Mouse (Mus musculus): ENCODE data around the gene Ebf4. TPM values are rescaled to one million over a fixed set of nuclear protein-coding genes. Genes with fewer than 3 reads are reported as not detected.

Gene Ebf4
- polyA plus RNA-seq, 1 experiment from 2014 or later = 0.85 TPM

- H3K9ac ChIP-seq (ENCODE audit: low read depth, low read length) = peak within 1 kb of the TSS; percentile 26
- peak within 1 kb of the TSS; percentile 76 for H3K4me2 ChIP-seq (replicated peaks; ENCODE audit: low read depth)
- under 1% methylated on average over 46 of the region's 53 CpGs for WGBS
- no peak within 1 kb of the TSS for H3K27ac ChIP-seq (ENCODE audit: low read depth, low read length)
- H3K4me3 ChIP-seq (ENCODE audit: low read depth, low read length) = peak within 1 kb of the TSS; percentile 48
- no peaks in the 10 kb centered on the region for H3K9me3 ChIP-seq (ENCODE audit: control insufficient read depth)
- H3K36me3 ChIP-seq (ENCODE audit: control insufficient read depth, insufficient read depth) = no peaks in the 10 kb centered on the region; the same call in 1 of the 2 replicates
- no peaks in the 10 kb centered on the region; the same call in 1 of the 2 replicates for H3K4me1 ChIP-seq (replicated peaks; ENCODE audit: control insufficient read depth, insufficient read depth, low read length)
- H3K27me3 ChIP-seq (replicated peaks; ENCODE audit: control insufficient read depth, insufficient read depth, low read length) = peaks cover 8% of the 10 kb centered on the region; the same call in 1 of the 2 replicates
- no peak for ATAC-seq
- TF ChIP-seq CTCF (IDR thresholded peaks at IDR 0.05; ENCODE audit: low read depth) = no peak
These were observed 102.4 kb downstream of the Ebf4 start, which contains the start of gene Cpxm1 for GRCm38 (mm10) chr2:130397186-130397985. Gene Cpxm1, minus strand, starts transcription at chr2:130397574.

DNA sequence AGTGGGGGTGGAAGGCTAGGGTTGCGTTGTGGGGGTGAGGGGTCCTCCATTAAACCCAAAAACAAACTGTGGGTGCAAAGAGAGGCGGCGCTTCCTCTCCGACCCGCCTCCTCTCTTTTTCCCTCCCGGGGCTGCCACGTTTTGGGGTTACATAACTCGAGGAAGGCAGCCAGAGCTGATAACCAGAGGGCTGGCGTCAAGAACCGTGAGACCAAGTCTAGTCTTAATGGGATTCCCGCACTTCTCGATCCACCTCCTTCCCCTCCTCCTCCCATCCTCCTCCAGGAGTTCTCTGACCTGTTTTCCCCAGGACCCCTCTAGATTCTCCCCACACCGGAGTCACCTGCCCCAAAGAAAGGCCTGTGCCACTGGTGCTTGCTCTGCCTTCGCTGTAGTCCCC is 103.1 kb downstream of the Ebf4 start:
- 26% methylated on average over 10 of the region's 14 CpGs for WGBS
- no peaks in the 10 kb centered on the region for H3K9me3 ChIP-seq (ENCODE audit: control insufficient read depth)
- H3K4me2 ChIP-seq (replicated peaks; ENCODE audit: low read depth) = peak overlapping the region; percentile 76
- peaks cover 8% of the 10 kb centered on the region; the same call in 1 of the 2 replicates for H3K27me3 ChIP-seq (replicated peaks; ENCODE audit: control insufficient read depth, insufficient read depth, low read length)
- no peak overlapping the region for H3K9ac ChIP-seq (ENCODE audit: low read depth, low read length)
- TF ChIP-seq CTCF (IDR thresholded peaks at IDR 0.05; ENCODE audit: low read depth) = no peak
- no peak overlapping the region for H3K27ac ChIP-seq (ENCODE audit: low read depth, low read length)
- H3K4me1 ChIP-seq (replicated peaks; ENCODE audit: control insufficient read depth, insufficient read depth, low read length) = no peaks in the 10 kb centered on the region; the same call in 1 of the 2 replicates
- ATAC-seq = no peak
- peak overlapping the region; percentile 48; the same call in 1 of the 2 replicates for H3K4me3 ChIP-seq (ENCODE audit: low read depth, low read length)
- no peaks in the 10 kb centered on the region; the same call in 1 of the 2 replicates for H3K36me3 ChIP-seq (ENCODE audit: control insufficient read depth, insufficient read depth)

DNA sequence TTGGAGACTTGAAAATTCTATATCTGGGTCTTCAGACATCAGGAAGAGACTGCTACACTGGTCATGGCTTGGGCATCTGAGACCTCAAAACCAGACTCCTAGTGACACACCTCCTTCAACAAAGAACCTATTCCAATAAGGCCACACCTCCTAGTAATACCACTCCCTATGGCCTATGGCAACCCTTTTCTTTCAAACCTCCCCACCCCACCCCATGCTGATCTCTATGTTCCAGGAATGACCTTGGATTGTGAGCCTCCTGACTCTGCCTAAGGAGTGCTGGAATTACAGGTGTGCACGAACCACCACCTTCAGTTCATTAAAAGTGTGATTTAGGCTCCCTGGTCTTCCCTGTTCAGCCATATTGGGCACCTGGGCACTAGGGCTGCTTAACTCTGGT is 105.1 kb downstream of the Ebf4 start:
- no peak for ATAC-seq
- Histone ChIP-seq H3K4me2 (replicated peaks; ENCODE audit: low read depth) (no peak overlapping the region), H3K9ac (ENCODE audit: low read depth, low read length) (no peak overlapping the region), H3K9me3 (ENCODE audit: control insufficient read depth) (no peaks in the 10 kb centered on the region), H3K4me3 (ENCODE audit: low read depth, low read length) (no peak overlapping the region), H3K27me3 (replicated peaks; ENCODE audit: control insufficient read depth, insufficient read depth, low read length) (peaks cover 8% of the 10 kb centered on the region; the same call in 1 of the 2 replicates), H3K27ac (ENCODE audit: low read depth, low read length) (no peak overlapping the region), H3K36me3 (ENCODE audit: control insufficient read depth, insufficient read depth) (no peaks in the 10 kb centered on the region), H3K4me1 (replicated peaks; ENCODE audit: control insufficient read depth, insufficient read depth, low read length) (no peaks in the 10 kb centered on the region; the same call in 1 of the 2 replicates)
- 83% methylated on average over 1 of the region's 1 CpGs for WGBS
- TF ChIP-seq CTCF (IDR thresholded peaks at IDR 0.05; ENCODE audit: low read depth) = no peak

DNA sequence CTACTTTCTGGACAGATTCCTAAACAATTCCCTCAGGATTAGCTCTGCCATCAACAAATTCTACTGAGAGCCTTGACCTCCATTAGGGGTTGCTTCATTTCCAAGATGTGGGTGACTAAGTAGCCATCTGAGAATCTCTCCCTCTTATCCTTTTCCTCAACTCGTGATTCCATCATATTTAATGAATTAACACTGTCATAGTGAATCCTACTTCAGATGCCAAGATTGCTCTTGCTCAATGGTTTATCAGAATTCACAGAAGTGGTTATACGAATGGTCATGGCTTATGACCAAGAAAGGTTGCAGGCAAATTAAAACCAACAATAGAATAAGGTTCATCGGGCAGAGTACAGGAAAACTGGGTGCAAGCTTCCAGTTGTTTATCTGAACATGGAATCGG is 106.9 kb downstream of the Ebf4 start:
- Histone ChIP-seq H3K27ac (ENCODE audit: low read depth, low read length) (no peak overlapping the region), H3K4me2 (replicated peaks; ENCODE audit: low read depth) (no peak overlapping the region), H3K9ac (ENCODE audit: low read depth, low read length) (no peak overlapping the region), H3K4me1 (replicated peaks; ENCODE audit: control insufficient read depth, insufficient read depth, low read length) (no peaks in the 10 kb centered on the region; the same call in 1 of the 2 replicates), H3K9me3 (ENCODE audit: control insufficient read depth) (no peaks in the 10 kb centered on the region), H3K4me3 (ENCODE audit: low read depth, low read length) (no peak overlapping the region), H3K27me3 (replicated peaks; ENCODE audit: control insufficient read depth, insufficient read depth, low read length) (peaks cover 8% of the 10 kb centered on the region; the same call in 1 of the 2 replicates), H3K36me3 (ENCODE audit: control insufficient read depth, insufficient read depth) (no peaks in the 10 kb centered on the region)
- TF ChIP-seq CTCF (IDR thresholded peaks at IDR 0.05; ENCODE audit: low read depth) = no peak
- WGBS = 73% methylated on average over 4 of the region's 4 CpGs
- no peak for ATAC-seq

GRCm38 (mm10) chr2:130404939-130405338 is 110.0 kb downstream of the Ebf4 start, which contains the start of the genes Gm28372 and 1700020A23Rik:
Gene Gm28372, plus strand, starts transcription at chr2:130405239.
Gene 1700020A23Rik, plus strand, starts transcription at chr2:130405259.
- TF ChIP-seq CTCF (IDR thresholded peaks at IDR 0.05; ENCODE audit: low read depth) = no peak
- 72% methylated on average over 1 of the region's 1 CpGs for WGBS
- no peaks in the 10 kb centered on the region for H3K4me1 ChIP-seq (replicated peaks; ENCODE audit: control insufficient read depth, insufficient read depth, low read length)

GRCm38 (mm10) chr2:130406178-130406577 is 111.2 kb downstream of the Ebf4 start, which contains the start of gene Tmem239:
Gene Tmem239, plus strand, starts transcription at chr2:130406478.
- Histone ChIP-seq H3K4me2 (replicated peaks; ENCODE audit: low read depth) (no peak within 1 kb of the TSS), H3K36me3 (ENCODE audit: control insufficient read depth, insufficient read depth) (no peaks in the 10 kb centered on the region), H3K27ac (ENCODE audit: low read depth, low read length) (no peak within 1 kb of the TSS), H3K9me3 (ENCODE audit: control insufficient read depth) (no peaks in the 10 kb centered on the region), H3K4me1 (replicated peaks; ENCODE audit: control insufficient read depth, insufficient read depth, low read length) (no peaks in the 10 kb centered on the region), H3K27me3 (replicated peaks; ENCODE audit: control insufficient read depth, insufficient read depth, low read length) (no peaks in the 10 kb centered on the region), H3K4me3 (ENCODE audit: low read depth, low read length) (no peak within 1 kb of the TSS), H3K9ac (ENCODE audit: low read depth, low read length) (no peak within 1 kb of the TSS)
- no peak for ATAC-seq
- WGBS = 72% methylated on average over 2 of the region's 2 CpGs
- TF ChIP-seq CTCF (IDR thresholded peaks at IDR 0.05; ENCODE audit: low read depth) = no peak

More at GRCm38 (mm10) chr2:130404939-130405338, 110.0 kb downstream of the Ebf4 start, which contains the start of the genes Gm28372 and 1700020A23Rik:
- Histone ChIP-seq H3K4me3 (ENCODE audit: low read depth, low read length) (no peak within 1 kb of the TSS), H3K36me3 (ENCODE audit: control insufficient read depth, insufficient read depth) (no peaks in the 10 kb centered on the region), H3K4me2 (replicated peaks; ENCODE audit: low read depth) (no peak within 1 kb of the TSS), H3K9me3 (ENCODE audit: control insufficient read depth) (no peaks in the 10 kb centered on the region), H3K27me3 (replicated peaks; ENCODE audit: control insufficient read depth, insufficient read depth, low read length) (no peaks in the 10 kb centered on the region), H3K27ac (ENCODE audit: low read depth, low read length) (no peak within 1 kb of the TSS), H3K9ac (ENCODE audit: low read depth, low read length) (no peak within 1 kb of the TSS)
- ATAC-seq = no peak

All from intestine, postnatal 0 days (tissue).